Mouse (Mus musculus): ENCODE results near the gene B230307C23Rik. TPM values are rescaled to one million over a fixed set of nuclear protein-coding genes. Genes with fewer than 3 reads are reported as not detected.
"Not testable (repeated sequence)": the region's sequence is repeated elsewhere in the genome, so short reads cannot be mapped to it uniquely, and the experiment has no call there.

Gene B230307C23Rik
- total RNA-seq, 2 experiments from 2014 or later: 4.5 to 5.2 TPM

DNA sequence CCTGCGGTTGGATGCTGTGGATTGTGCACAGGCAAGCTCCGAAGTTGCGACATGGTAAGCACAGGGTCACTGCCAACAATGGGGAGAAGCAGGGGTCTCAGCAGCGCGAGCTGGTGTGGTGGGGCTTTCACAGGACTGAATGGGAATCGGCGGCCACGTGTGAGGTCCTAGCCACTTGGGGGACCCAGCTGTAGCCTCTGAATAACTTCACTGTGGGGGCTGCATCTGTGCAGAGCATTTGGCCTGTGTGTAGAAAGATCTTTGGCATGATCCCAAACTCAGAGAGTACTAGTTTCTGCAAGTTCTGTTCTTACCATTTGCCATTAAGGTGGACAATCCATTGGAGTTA, 242 bp downstream of the B230307C23Rik start:
- not testable (repeated sequence) for DNase-seq (ENCODE audit: low spot score)

DNA sequence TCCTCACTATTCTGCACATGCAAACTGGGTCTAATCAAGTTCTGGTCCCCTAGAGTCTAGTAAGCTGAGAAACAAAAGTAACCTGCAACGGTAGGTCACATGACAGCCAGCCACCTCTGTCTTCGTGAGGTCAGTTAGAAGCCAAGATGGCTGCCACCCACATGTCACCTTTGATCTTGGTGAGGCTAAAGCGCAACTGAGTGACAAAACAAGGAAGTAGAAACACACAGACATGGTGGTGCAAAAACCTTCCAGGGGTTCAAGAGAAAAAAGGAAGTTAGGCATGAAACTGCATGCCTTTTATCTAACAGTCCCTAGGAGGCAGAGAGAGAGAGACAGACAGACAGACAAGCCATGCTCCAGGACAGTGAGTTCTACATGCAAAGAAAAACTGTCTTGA, 25.0 kb downstream of the B230307C23Rik start:
- DNase-seq (ENCODE audit: low spot score): no peak

DNA sequence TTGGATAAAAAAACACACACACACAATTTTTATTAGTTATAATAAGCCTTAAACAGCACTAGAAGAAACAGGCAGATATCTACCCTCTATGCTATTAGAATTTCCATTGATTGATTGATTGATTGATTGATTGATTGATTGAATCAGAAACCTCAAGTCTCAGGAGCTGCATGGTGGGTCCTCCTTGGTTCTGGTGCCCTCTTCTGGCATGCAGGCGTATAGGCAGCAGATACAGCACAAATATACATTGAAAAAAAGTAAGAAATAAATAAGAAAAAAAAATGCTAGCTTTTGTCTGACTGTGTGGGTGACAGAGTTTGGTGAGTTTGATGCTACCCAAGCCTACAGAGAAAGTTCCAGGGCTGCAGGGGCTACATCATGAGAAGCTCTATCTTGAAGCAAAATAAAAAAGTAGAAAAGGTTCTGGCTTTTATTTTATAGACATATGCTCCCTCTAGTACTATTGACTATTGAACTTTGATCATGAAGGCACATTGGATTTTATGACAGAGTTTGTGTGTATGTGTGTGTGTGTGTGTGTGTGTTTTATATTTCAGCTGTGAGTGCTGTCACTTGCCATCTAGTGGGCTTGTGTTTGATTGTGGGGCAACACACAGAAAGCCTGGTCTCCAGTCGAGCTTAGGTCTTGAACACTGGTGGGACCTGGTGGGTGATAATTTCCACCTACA, 25.7 kb downstream of the B230307C23Rik start:
- DNase-seq (ENCODE audit: low spot score): no peak

DNA sequence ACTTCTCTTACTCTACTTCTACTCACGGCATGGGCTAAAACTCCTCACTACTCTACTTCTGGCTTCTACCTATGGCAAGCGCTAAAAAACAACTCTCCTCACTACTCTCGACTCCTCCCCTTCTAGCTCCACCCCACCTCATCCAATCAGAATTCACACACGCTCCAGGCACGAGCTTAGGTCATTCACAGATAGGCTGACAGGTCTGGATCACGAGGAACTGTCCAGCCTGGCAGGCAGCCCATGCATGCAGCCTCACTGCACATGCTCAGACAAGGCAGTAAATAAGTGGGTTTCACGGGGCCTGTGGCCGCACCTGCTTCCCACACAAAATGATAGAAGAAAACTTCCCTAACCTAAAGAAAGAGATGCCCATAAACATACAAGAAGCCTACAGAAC, 29.1 kb downstream of the B230307C23Rik start:
- not testable (repeated sequence) for DNase-seq (ENCODE audit: low spot score)

DNA sequence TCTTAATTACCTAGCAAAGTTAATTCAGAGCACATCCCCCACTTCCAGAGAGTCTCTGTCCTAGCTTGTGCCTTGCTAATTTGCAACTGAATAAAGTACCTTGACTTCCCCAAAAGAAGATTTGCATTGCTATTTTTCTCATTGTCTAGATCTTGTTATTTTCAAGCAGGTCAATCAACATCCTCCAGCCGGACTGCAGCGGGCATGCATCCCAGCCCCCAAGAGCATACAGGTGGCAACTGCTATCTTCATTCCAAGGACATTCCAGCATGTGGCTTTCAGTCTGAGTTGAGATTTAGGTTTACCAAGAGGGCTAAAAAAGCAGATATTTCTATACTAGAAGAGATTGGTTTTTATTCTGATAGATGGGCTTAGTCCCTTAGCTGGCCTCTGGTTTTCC, 37.9 kb downstream of the B230307C23Rik start:
- not testable (repeated sequence) for DNase-seq (ENCODE audit: low spot score)

DNA sequence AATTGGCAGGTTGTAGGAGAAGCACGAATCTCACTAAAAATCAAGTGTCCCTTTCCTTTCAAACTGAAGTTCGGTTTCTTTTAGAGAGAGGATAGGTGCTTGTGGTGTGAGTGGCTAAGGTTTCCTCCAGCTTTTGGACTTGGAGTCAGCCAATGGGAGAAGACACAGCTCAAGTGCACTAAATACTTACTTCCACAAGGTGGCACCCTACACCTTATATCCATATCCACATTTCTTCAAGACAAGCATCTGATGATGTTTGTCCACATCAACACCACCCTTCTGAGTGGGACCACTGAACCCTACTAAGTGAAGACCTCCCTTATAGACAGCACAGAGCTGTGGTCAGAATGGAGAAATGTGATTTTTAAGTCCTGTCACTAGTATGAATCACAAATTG, 44.6 kb downstream of the B230307C23Rik start:
- peak; percentile 18 for DNase-seq (ENCODE audit: low spot score)

DNA sequence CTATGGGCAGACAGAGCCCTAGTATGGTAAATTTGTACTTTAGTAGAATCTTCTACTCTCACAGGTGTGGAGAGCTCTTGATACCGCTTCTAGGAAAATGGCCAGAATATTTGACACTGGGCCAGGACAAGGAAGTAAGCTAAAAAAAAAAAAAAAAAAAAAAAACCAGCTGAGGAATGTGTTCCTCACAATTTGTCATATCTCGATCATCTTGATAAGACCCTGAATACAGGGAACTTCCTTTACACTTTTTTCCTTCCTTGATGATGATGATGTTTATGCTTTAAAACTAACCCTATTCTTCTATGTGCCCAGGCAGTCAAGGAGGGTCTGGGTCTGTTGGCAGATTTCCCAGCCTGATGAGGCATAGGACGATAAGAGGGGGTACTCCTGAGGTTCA, 82.3 kb downstream of the B230307C23Rik start:
- DNase-seq (ENCODE audit: low spot score): not testable (repeated sequence)

DNA sequence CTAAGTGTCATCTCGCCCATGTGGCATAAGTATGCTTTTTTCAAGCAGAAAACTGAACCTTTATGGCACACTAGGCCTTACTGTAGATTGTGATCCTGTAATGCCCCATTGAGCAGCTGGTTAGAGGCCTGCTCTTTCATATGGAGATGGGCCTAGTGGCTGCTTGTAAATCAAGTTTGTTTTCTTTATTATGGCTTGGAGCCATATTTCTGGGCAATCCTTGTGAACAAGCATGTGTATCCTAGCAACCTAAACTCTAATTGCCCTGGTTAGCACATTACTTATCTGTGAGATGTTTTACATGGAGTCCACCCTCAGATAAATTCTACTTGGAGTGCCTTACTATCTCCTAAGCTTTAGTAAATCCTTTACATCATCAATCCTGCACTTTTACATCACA, 84.0 kb downstream of the B230307C23Rik start:
- DNase-seq (ENCODE audit: low spot score): not testable (repeated sequence)

Other genes with a start within 250 kb of the B230307C23Rik start
- not detected for gene Ripk4, start 233.5 kb upstream of the B230307C23Rik start, total RNA-seq (2021)
- gene Prdm15, start 145.5 kb upstream of the B230307C23Rik start, total RNA-seq (2021): 1 to 10 TPM; 6.4 to 7.4 TPM
- gene C2cd2, start 34.7 kb upstream of the B230307C23Rik start, total RNA-seq (2021): 100 to 1,000 TPM; 172 to 210 TPM
- 10 to 100 TPM in 1 of 2 experiments, 1 to 10 TPM in 1; 6.3 to 11.9 TPM for gene Zbtb21, start 34.7 kb upstream of the B230307C23Rik start, total RNA-seq (2021)
- 1 to 10 TPM; 1.6 to 2.0 TPM for gene A630089N07Rik, start 85.1 kb downstream of the B230307C23Rik start, total RNA-seq (2021)

All from gastrocnemius, adult 18-20 months (tissue).